Mouse (Mus musculus) megakaryocyte, embryonic 14.5 days (primary cell): Measurements from ENCODE around the gene Tnfsf10.

Experiments used
- FLI1 ChIP-seq: IDR thresholded peaks from 2 replicates; pipeline ENCODE4 v1.6.1; 2012; ENCODE audit warnings: low read length, inconsistent platforms, mixed read lengths
- GATA1 ChIP-seq: IDR thresholded peaks from 3 replicates; pipeline ENCODE4 v1.6.1; 2012; ENCODE audit warnings: mixed read lengths, low read length, inconsistent platforms, borderline replicate concordance

DNA sequence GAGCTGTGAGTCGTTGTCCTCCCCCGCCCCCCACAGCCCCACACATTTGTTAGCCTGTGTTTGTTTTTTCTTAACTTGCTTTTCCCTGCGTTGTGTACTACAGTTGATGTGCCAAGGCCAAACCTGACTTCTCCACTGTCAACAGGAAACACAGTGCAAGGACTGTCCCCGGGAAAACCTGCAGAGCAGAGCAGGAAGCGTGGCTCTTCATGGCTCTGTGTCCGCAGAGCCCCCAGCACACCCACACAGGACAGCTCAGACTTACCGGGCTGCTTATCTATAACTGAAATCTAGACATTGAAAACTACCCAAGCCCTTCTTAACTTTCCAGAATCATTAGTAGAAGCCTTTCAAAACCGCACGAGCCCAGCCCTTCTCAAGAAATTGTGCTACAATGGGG, 31.8 kb upstream of the Tnfsf10 start:
- TF ChIP-seq FLI1 (no peak), GATA1 (no peak)
